Mouse (Mus musculus) c-Kit-negative CD71-positive TER-119-positive erythroid progenitor cells, embryonic 14.5 days (primary cell): ENCODE measurements around the gene Il7r.

ENCODE experiments used
- DNase-seq: peaks from one replicate; pipeline ENCODE4 v3.0.0-alpha.2; 2013; ENCODE audit warnings: low read depth, low spot score

The Il7r gene

GRCm38 (mm10) chr15:9472167-9472566 lies 57.8 kb downstream of the Il7r start:
- peak; percentile 40 for DNase-seq

GRCm38 (mm10) chr15:9471053-9471685 lies 58.8 kb downstream of the Il7r start:
- DNase-seq, result no peak

- DNase-seq, result no peak
Observed at GRCm38 (mm10) chr15:9464039-9464438, 65.9 kb downstream of the Il7r start.

- peak; percentile 62 for DNase-seq
Observed at GRCm38 (mm10) chr15:9463521-9464027, 66.4 kb downstream of the Il7r start.
